Mouse (Mus musculus) ES-Bruce4 (cell line): ENCODE measurements around the gene Grik4. TPM values are rescaled to one million over a fixed set of nuclear protein-coding genes. Genes with fewer than 3 reads are reported as not detected.

Experiments
- H3K27ac ChIP-seq: 2 replicates; pipeline ENCODE4 v1.5.1; 2012; ENCODE audit warnings: low read length, inconsistent platforms; ENCODE audit not compliant: insufficient read depth
- H3K27me3 ChIP-seq: 2 replicates; pipeline ENCODE4 v1.6.1; 2012; ENCODE audit warnings: mild to moderate bottlenecking, low read length, inconsistent platforms; ENCODE audit not compliant: control insufficient read depth, poor library complexity, insufficient read depth, severe bottlenecking
- H3K36me3 ChIP-seq: 2 replicates; pipeline ENCODE4 v1.6.1; 2012; ENCODE audit warnings: inconsistent platforms, mild to moderate bottlenecking, low read length, moderate library complexity; ENCODE audit not compliant: control insufficient read depth, poor library complexity, insufficient read depth, severe bottlenecking
- H3K4me1 ChIP-seq: one replicate; pipeline ENCODE4 v1.8.1; 2011; ENCODE audit warnings: low read length; ENCODE audit not compliant: control insufficient read depth, insufficient read depth
- H3K4me3 ChIP-seq: 2 replicates; pipeline ENCODE4 v1.5.1; 2011; ENCODE audit warnings: low read depth, mild to moderate bottlenecking, low read length
- H3K9ac ChIP-seq: 2 replicates; pipeline ENCODE4 v1.6.1; 2012; ENCODE audit warnings: low read depth, mild to moderate bottlenecking, inconsistent platforms; ENCODE audit not compliant: poor library complexity, severe bottlenecking
- H3K9me3 ChIP-seq: replicated peaks from 2 replicates; pipeline ENCODE4 v1.6.1; 2012; ENCODE audit warnings: mild to moderate bottlenecking, low read length, inconsistent platforms; ENCODE audit not compliant: control insufficient read depth, poor library complexity, insufficient read depth, severe bottlenecking
- CTCF ChIP-seq: IDR thresholded peaks from one replicate; pipeline ENCODE4 v1.8.1; 2011; ENCODE audit warnings: low read depth, low read length
- EP300 ChIP-seq: IDR thresholded peaks from 2 replicates; pipeline ENCODE4 v1.6.1; 2011; ENCODE audit warnings: low read depth, low read length; ENCODE audit not compliant: insufficient read depth
- POLR2A ChIP-seq: IDR thresholded peaks from one replicate; pipeline ENCODE4 v1.8.1; 2011; ENCODE audit warnings: low read length; ENCODE audit not compliant: insufficient read depth
- polyA plus RNA-seq: library from polyadenylated mRNA; stranded (reverse); fragments of >200 nt; gene quantifications from 2 replicates; pipeline ENCODE4 v1.2.4, GENCODE M21; 2011; ENCODE audit warnings: low read depth; ENCODE audit not compliant: missing spikeins, insufficient read depth, insufficient read length

The Grik4 gene
- polyA plus RNA-seq, 1 experiment, result 1.0 TPM

GRCm38 (mm10) chr9:42727186-42727585, 217.1 kb downstream of the Grik4 start:
- Histone ChIP-seq H3K27ac (no peak overlapping the region), H3K4me1 (no peaks in the 10 kb centered on the region), H3K27me3 (no peaks in the 10 kb centered on the region), H3K4me3 (no peak overlapping the region), H3K9ac (no peak overlapping the region), H3K9me3 (no peaks in the 10 kb centered on the region), H3K36me3 (no peaks in the 10 kb centered on the region)
- TF ChIP-seq POLR2A (no peak), EP300 (no peak), CTCF (no peak)

GRCm38 (mm10) chr9:42724099-42724498, 220.2 kb downstream of the Grik4 start:
- no peaks in the 10 kb centered on the region for H3K4me1 ChIP-seq
- no peak for TF ChIP-seq CTCF
- TF ChIP-seq POLR2A, result no peak
- no peak for TF ChIP-seq EP300
- H3K36me3 ChIP-seq, result no peaks in the 10 kb centered on the region
- H3K27me3 ChIP-seq, result no peaks in the 10 kb centered on the region
- no peak overlapping the region for H3K9ac ChIP-seq
- no peaks in the 10 kb centered on the region for H3K9me3 ChIP-seq
- H3K27ac ChIP-seq, result no peak overlapping the region
- no peak overlapping the region for H3K4me3 ChIP-seq

- no peak for TF ChIP-seq POLR2A
- no peak for TF ChIP-seq EP300
- no peak for TF ChIP-seq CTCF
- Histone ChIP-seq H3K9me3 (no peaks in the 10 kb centered on the region), H3K27me3 (no peaks in the 10 kb centered on the region), H3K36me3 (no peaks in the 10 kb centered on the region), H3K4me1 (no peaks in the 10 kb centered on the region), H3K9ac (no peak overlapping the region), H3K4me3 (no peak overlapping the region), H3K27ac (no peak overlapping the region)
These were observed 221.8 kb downstream of the Grik4 start for GRCm38 (mm10) chr9:42722501-42722900.

GRCm38 (mm10) chr9:42721718-42722117, 222.6 kb downstream of the Grik4 start:
- no peak overlapping the region for H3K27ac ChIP-seq
- no peak overlapping the region for H3K4me3 ChIP-seq
- no peaks in the 10 kb centered on the region for H3K4me1 ChIP-seq
- H3K27me3 ChIP-seq, result no peaks in the 10 kb centered on the region
- no peaks in the 10 kb centered on the region for H3K9me3 ChIP-seq
- no peak for TF ChIP-seq CTCF
- no peak overlapping the region for H3K9ac ChIP-seq
- H3K36me3 ChIP-seq, result no peaks in the 10 kb centered on the region

GRCm38 (mm10) chr9:42721146-42721545, 223.1 kb downstream of the Grik4 start:
- no peak overlapping the region for H3K9ac ChIP-seq
- no peak overlapping the region for H3K27ac ChIP-seq
- no peaks in the 10 kb centered on the region for H3K27me3 ChIP-seq
- no peak overlapping the region for H3K4me3 ChIP-seq
- no peaks in the 10 kb centered on the region for H3K36me3 ChIP-seq
- no peaks in the 10 kb centered on the region for H3K9me3 ChIP-seq
- TF ChIP-seq POLR2A (no peak), EP300 (no peak)
- no peaks in the 10 kb centered on the region for H3K4me1 ChIP-seq

- no peaks in the 10 kb centered on the region for H3K27me3 ChIP-seq
- no peaks in the 10 kb centered on the region for H3K36me3 ChIP-seq
- no peak overlapping the region for H3K27ac ChIP-seq
- TF ChIP-seq CTCF, result no peak
- no peak for TF ChIP-seq POLR2A
- no peak for TF ChIP-seq EP300
- no peaks in the 10 kb centered on the region for H3K9me3 ChIP-seq
- H3K4me3 ChIP-seq, result no peak overlapping the region
- H3K9ac ChIP-seq, result no peak overlapping the region
- H3K4me1 ChIP-seq, result no peaks in the 10 kb centered on the region
These were observed 230.4 kb downstream of the Grik4 start for GRCm38 (mm10) chr9:42713912-42714311.
